Mouse (Mus musculus) cerebellum, adult 2 months (tissue): ENCODE measurements around the gene Klk1.

Experiments used
- CTCF ChIP-seq: fragments of 200-500 bp; IDR thresholded peaks from 2 replicates; pipeline ENCODE4 v1.5.1; 2011; ENCODE audit warnings: low read depth, mild to moderate bottlenecking, control low read depth, low read length, moderate library complexity, borderline replicate concordance; ENCODE audit not compliant: insufficient read depth
- POLR2A ChIP-seq: fragments of 200-500 bp; IDR thresholded peaks from 2 replicates; pipeline ENCODE4 v1.6.1; 2011; ENCODE audit warnings: low read length, control low read depth, borderline replicate concordance; ENCODE audit not compliant: insufficient read depth

GRCm38 (mm10) chr7:44260410-44260809 lies 35.2 kb downstream of the Klk1 start:
- no peak for TF ChIP-seq CTCF
- TF ChIP-seq POLR2A: no peak
